Mouse (Mus musculus) erythroblast, embryonic 14.5 days (primary cell): ENCODE measurements around the gene Csnk2b.

Experiments used
- GATA1 ChIP-seq: IDR thresholded peaks from 2 replicates; pipeline ENCODE4 v1.6.1; 2012; ENCODE audit warnings: low read length, inconsistent platforms, mixed read lengths
- TAL1 ChIP-seq: IDR thresholded peaks from 3 replicates; pipeline ENCODE4 v1.6.1; 2012; ENCODE audit warnings: low read length, inconsistent platforms, mixed read lengths

DNA sequence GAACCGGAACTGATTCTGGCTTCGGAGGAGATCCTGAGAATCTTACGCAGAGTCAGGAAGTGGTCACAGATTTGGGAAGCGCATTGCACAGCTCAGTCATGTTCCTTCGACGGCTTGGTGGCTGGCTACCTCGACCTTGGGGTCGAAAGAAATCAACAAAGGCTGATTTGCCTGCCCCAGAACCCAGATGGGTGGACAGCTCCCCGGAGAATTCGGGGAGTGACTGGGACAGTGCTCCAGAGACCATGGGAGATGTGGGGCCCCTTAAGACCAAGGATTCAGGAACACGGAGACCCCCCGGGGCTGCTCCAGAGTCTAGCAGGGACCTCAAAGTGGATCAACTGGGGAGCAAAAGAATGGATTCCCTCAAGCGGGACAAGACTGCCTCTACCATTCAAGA is 5.2 kb upstream of the Csnk2b start:
- no peak for TF ChIP-seq TAL1
- TF ChIP-seq GATA1 = no peak
